Mouse (Mus musculus): ENCODE results near the gene Snrpg. TPM values are rescaled to one million over a fixed set of nuclear protein-coding genes. Genes with fewer than 3 reads are reported as not detected.

The Snrpg gene
- polyA plus RNA-seq, 1 experiment from 2014 or later: 802 TPM

DNA sequence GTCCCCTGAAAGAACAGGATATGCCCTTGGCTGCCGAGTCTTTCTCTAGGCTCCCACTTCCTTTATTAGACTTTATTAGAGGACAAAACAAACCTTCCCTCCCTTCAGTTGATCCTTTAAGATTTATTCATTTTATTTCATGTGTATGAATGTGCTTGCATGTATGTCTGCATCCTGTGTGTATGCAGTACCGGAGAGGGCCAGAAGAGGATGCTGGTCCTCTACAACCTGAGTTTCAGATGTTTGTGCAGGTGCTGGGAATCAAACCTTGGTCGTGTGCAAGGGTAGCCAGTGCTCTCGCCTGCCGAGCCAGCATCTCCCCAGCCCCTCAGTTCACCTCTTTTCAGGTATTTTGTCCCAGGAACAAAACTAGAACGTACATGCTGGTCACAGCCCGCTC, 9.7 kb upstream of the Snrpg start:
- 87% methylated on average over 7 of the region's 7 CpGs for WGBS

DNA sequence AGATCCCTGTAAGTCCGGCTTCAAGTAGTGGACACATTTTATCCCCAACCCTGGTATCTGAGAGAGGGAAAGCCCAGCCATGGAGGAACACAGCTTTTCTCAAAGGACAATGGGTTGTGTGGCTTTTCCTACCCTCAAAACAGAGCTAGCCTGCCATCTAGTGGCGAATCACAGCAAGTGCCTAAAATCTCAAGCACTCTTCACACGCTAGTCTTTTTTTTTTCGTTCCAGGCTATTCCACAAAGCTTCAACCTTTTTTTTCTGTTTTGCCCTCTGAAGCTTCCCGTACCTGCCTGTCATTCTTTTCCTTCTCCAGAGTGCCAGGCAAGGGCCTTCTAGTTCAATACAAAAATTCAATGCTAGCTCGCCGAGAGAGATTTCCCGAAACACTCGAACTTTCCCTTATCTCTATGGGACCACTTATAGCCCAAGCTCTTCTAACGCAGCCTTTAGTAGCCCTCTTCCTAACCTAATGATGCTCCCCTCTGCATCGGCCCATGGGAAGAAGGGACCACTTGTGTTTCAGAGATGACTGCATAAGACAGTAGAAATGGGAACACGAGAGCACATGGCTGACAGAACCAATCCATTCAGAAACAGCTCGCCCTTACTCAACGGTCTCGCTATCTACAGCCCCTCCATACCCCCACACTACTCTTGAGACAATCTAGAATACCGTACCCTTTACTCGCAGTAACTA, 6.5 kb upstream of the Snrpg start:
- H3K27ac ChIP-seq (ENCODE audit: low read length): no peak overlapping the region
- peak overlapping the region; percentile 74 for H3K4me3 ChIP-seq (ENCODE audit: low read depth, low read length)
- WGBS: 3% methylated on average over 17 of the region's 17 CpGs
- no peaks in the 10 kb centered on the region for H3K36me3 ChIP-seq (ENCODE audit: control insufficient read depth, insufficient read depth, low read length)
- ATAC-seq (ENCODE audit: insufficient number of reproducible peaks, insufficient read depth, low FRiP score, low read depth): peak; percentile 12; the same call in 1 of the 2 replicates
- no peaks in the 10 kb centered on the region for H3K27me3 ChIP-seq (ENCODE audit: control insufficient read depth, insufficient read depth, low read length)
- H3K4me1 ChIP-seq (ENCODE audit: control insufficient read depth, insufficient read depth, low read length): no peaks in the 10 kb centered on the region
- H3K9ac ChIP-seq (replicated peaks; ENCODE audit: low read depth, low read length): peak overlapping the region; percentile 73
- H3K4me2 ChIP-seq (replicated peaks; ENCODE audit: low read depth, low read length): peak overlapping the region; percentile 94
- H3K9me3 ChIP-seq (ENCODE audit: control insufficient read depth, low read depth, low read length): no peaks in the 10 kb centered on the region

More for the DNA sequence above, 9.7 kb upstream of the Snrpg start:
- H3K4me3 ChIP-seq (ENCODE audit: low read depth, low read length): no peak overlapping the region
- H3K9ac ChIP-seq (replicated peaks; ENCODE audit: low read depth, low read length): no peak overlapping the region
- no peak overlapping the region for H3K4me2 ChIP-seq (replicated peaks; ENCODE audit: low read depth, low read length)
- no peaks in the 10 kb centered on the region for H3K4me1 ChIP-seq (ENCODE audit: control insufficient read depth, insufficient read depth, low read length)
- no peaks in the 10 kb centered on the region for H3K27me3 ChIP-seq (ENCODE audit: control insufficient read depth, insufficient read depth, low read length)
- no peaks in the 10 kb centered on the region for H3K9me3 ChIP-seq (ENCODE audit: control insufficient read depth, low read depth, low read length)
- no peaks in the 10 kb centered on the region for H3K36me3 ChIP-seq (ENCODE audit: control insufficient read depth, insufficient read depth, low read length)
- H3K27ac ChIP-seq (ENCODE audit: low read length): no peak overlapping the region
- ATAC-seq (ENCODE audit: insufficient number of reproducible peaks, insufficient read depth, low FRiP score, low read depth): no peak

GRCm38 (mm10) chr6:86365371-86366124, 5.6 kb upstream of the Snrpg start, which contains the start of gene Fam136a:
TSS of gene Fam136a (plus strand) at chr6:86365646.
- WGBS: under 1% methylated on average over 74 of the region's 76 CpGs
- Histone ChIP-seq H3K4me2 (replicated peaks; ENCODE audit: low read depth, low read length) (peak within 1 kb of the TSS; percentile 94), H3K4me3 (ENCODE audit: low read depth, low read length) (peak within 1 kb of the TSS; percentile 74), H3K27me3 (ENCODE audit: control insufficient read depth, insufficient read depth, low read length) (no peaks in the 10 kb centered on the region), H3K9ac (replicated peaks; ENCODE audit: low read depth, low read length) (peak within 1 kb of the TSS; percentile 73), H3K36me3 (ENCODE audit: control insufficient read depth, insufficient read depth, low read length) (no peaks in the 10 kb centered on the region), H3K4me1 (ENCODE audit: control insufficient read depth, insufficient read depth, low read length) (peaks cover 3% of the 10 kb centered on the region), H3K27ac (ENCODE audit: low read length) (peak within 1 kb of the TSS; percentile 81), H3K9me3 (ENCODE audit: control insufficient read depth, low read depth, low read length) (no peaks in the 10 kb centered on the region)
- peak; percentile 95 for ATAC-seq (ENCODE audit: insufficient number of reproducible peaks, insufficient read depth, low FRiP score, low read depth)

DNA sequence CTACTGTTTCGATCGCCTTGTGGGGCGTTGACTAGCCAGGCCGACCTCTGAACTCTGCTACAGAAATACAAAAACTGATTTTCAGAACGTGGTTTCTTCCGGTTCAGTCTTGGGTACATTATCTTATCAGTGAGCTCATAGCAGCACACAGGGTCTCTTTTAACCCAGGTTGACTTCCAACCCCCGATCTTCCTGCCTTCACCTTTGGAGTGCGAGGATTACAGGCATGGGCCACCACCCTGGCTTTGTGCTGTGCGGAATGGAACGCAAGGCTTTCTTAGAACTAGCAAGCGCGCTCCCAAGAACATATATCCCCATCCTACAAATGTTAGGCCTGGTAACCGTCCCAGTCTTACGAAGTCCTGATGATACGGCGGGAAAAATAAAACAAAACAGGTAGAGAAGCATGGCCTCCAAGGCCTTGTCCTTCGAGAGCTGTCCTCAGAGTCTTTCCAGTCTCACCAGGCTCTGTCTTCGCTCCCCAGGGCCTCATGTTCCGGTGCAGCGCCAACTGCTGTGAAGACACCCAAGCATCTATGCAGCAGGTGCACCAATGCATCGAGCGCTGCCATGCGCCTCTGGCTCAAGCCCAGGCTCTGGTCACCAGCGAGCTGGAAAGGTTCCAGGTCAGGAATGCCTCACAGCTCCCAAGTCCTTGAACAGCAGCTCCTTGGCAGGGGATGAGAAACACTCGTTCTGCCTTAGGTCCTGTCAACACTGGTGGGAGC, 4.8 kb upstream of the Snrpg start:
- peak overlapping the region; percentile 94 for H3K4me2 ChIP-seq (replicated peaks; ENCODE audit: low read depth, low read length)
- H3K9ac ChIP-seq (replicated peaks; ENCODE audit: low read depth, low read length): peak overlapping the region; percentile 73
- no peak; the same call in 1 of the 2 replicates for ATAC-seq (ENCODE audit: insufficient number of reproducible peaks, insufficient read depth, low FRiP score, low read depth)
- H3K4me3 ChIP-seq (ENCODE audit: low read depth, low read length): peak overlapping the region; percentile 74
- 39% methylated on average over 25 of the region's 25 CpGs for WGBS
- no peaks in the 10 kb centered on the region for H3K27me3 ChIP-seq (ENCODE audit: control insufficient read depth, insufficient read depth, low read length)
- H3K4me1 ChIP-seq (ENCODE audit: control insufficient read depth, insufficient read depth, low read length): peaks cover 6% of the 10 kb centered on the region
- no peaks in the 10 kb centered on the region for H3K9me3 ChIP-seq (ENCODE audit: control insufficient read depth, low read depth, low read length)
- no peaks in the 10 kb centered on the region for H3K36me3 ChIP-seq (ENCODE audit: control insufficient read depth, insufficient read depth, low read length)
- peak overlapping the region; percentile 81 for H3K27ac ChIP-seq (ENCODE audit: low read length)

DNA sequence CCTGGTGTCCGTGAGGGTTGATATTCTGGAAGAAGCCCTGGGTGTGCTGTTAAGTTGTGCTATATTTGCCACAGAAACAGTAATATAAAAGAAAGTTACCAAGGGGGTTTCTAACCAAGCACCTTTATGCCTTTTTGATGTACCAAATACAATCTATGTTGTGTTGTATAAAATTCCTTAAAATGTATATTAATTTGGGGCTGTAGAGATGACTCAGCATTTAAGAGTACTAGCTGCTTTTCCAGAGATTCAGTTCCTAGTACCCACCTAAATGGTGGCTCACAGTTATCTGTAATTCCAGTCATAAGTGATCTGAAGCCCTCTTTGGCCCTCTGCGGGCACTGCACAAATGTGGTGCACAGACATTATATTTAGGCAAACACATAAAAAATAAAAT, 4.3 kb upstream of the Snrpg start:
- no peak overlapping the region for H3K9ac ChIP-seq (replicated peaks; ENCODE audit: low read depth, low read length)
- ATAC-seq (ENCODE audit: insufficient number of reproducible peaks, insufficient read depth, low FRiP score, low read depth): no peak
- 76% methylated on average over 2 of the region's 2 CpGs for WGBS
- no peaks in the 10 kb centered on the region for H3K9me3 ChIP-seq (ENCODE audit: control insufficient read depth, low read depth, low read length)
- H3K4me3 ChIP-seq (ENCODE audit: low read depth, low read length): peak overlapping the region; percentile 74; the same call in 1 of the 2 replicates
- H3K4me2 ChIP-seq (replicated peaks; ENCODE audit: low read depth, low read length): peak overlapping the region; percentile 94
- peaks cover 6% of the 10 kb centered on the region for H3K4me1 ChIP-seq (ENCODE audit: control insufficient read depth, insufficient read depth, low read length)
- no peaks in the 10 kb centered on the region for H3K27me3 ChIP-seq (ENCODE audit: control insufficient read depth, insufficient read depth, low read length)
- no peak overlapping the region for H3K27ac ChIP-seq (ENCODE audit: low read length)
- H3K36me3 ChIP-seq (ENCODE audit: control insufficient read depth, insufficient read depth, low read length): no peaks in the 10 kb centered on the region

DNA sequence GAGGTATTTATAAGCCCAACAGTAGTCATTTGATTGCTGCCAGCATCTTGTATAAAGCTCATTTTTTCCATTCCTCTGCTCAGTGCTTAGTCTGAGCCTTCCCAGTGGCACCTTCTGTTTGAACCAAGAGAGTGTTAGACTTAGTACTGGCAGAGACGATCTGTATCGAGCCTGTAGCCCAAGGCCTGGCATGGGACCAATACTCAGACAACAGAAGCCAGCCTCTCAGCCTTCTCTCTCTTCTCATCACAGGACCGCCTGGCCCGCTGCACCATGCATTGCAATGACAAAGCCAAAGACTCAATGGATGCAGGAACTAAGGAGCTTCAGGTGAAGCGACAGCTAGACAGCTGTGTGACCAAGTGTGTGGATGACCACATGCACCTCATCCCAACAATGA, 2.6 kb upstream of the Snrpg start:
- no peak overlapping the region for H3K27ac ChIP-seq (ENCODE audit: low read length)
- 90% methylated on average over 5 of the region's 5 CpGs for WGBS
- H3K9me3 ChIP-seq (ENCODE audit: control insufficient read depth, low read depth, low read length): no peaks in the 10 kb centered on the region
- no peak for ATAC-seq (ENCODE audit: insufficient number of reproducible peaks, insufficient read depth, low FRiP score, low read depth)
- H3K4me1 ChIP-seq (ENCODE audit: control insufficient read depth, insufficient read depth, low read length): peaks cover 14% of the 10 kb centered on the region
- no peaks in the 10 kb centered on the region for H3K36me3 ChIP-seq (ENCODE audit: control insufficient read depth, insufficient read depth, low read length)
- H3K4me2 ChIP-seq (replicated peaks; ENCODE audit: low read depth, low read length): no peak overlapping the region
- no peak overlapping the region for H3K9ac ChIP-seq (replicated peaks; ENCODE audit: low read depth, low read length)
- H3K4me3 ChIP-seq (ENCODE audit: low read depth, low read length): no peak overlapping the region
- no peaks in the 10 kb centered on the region for H3K27me3 ChIP-seq (ENCODE audit: control insufficient read depth, insufficient read depth, low read length)

- H3K4me1 ChIP-seq (ENCODE audit: control insufficient read depth, insufficient read depth, low read length): peaks cover 14% of the 10 kb centered on the region
- H3K4me3 ChIP-seq (ENCODE audit: low read depth, low read length): peak overlapping the region; percentile 76
- peak overlapping the region; percentile 84; the same call in 1 of the 2 replicates for H3K27ac ChIP-seq (ENCODE audit: low read length)
- no peak for ATAC-seq (ENCODE audit: insufficient number of reproducible peaks, insufficient read depth, low FRiP score, low read depth)
- peaks cover 4% of the 10 kb centered on the region; the same call in 1 of the 2 replicates for H3K36me3 ChIP-seq (ENCODE audit: control insufficient read depth, insufficient read depth, low read length)
- peak overlapping the region; percentile 64 for H3K4me2 ChIP-seq (replicated peaks; ENCODE audit: low read depth, low read length)
- no peaks in the 10 kb centered on the region for H3K27me3 ChIP-seq (ENCODE audit: control insufficient read depth, insufficient read depth, low read length)
- 61% methylated on average over 3 of the region's 3 CpGs for WGBS
- H3K9ac ChIP-seq (replicated peaks; ENCODE audit: low read depth, low read length): peak overlapping the region; percentile 34
- H3K9me3 ChIP-seq (ENCODE audit: control insufficient read depth, low read depth, low read length): no peaks in the 10 kb centered on the region
These were observed 901 bp upstream of the Snrpg start for GRCm38 (mm10) chr6:86370093-86370713.

Data from stomach, embryonic 14.5 days (tissue).